Mouse (Mus musculus) lung, adult 2 months (tissue): ENCODE data around the gene Znfx1.

Source experiments
- CTCF ChIP-seq: fragments of 200-500 bp; IDR thresholded peaks from 2 replicates; pipeline ENCODE4 v1.5.1; 2011; ENCODE audit warnings: mild to moderate bottlenecking, low read length, control low read depth; ENCODE audit not compliant: insufficient read depth
- POLR2A ChIP-seq: fragments of 200-500 bp; IDR thresholded peaks from 2 replicates; pipeline ENCODE4 v1.6.1; 2011; ENCODE audit warnings: low read depth, mild to moderate bottlenecking, control low read depth, low read length, borderline replicate concordance; ENCODE audit errors: extremely low read depth

DNA sequence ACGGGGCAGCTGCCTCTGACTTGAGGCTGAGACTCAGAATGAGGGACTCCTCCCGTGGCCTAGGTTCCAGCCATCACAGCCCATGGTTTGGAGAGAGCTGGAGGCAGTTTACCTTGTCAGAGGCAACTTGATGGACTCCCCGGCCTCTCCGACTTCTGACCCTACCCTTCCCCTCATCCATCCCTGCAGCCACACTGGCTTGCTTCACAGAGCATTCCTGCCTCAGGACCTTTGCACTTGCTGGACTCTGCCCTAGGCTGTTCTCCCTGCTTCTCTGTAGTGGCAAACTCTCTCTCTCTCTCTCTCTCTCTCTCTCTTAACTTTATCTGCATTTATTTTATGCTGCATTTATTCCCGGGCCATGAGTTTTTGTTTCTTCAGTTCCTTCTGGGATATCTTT lies 24.0 kb upstream of the Znfx1 start:
- no peak for TF ChIP-seq CTCF
- TF ChIP-seq POLR2A: no peak
